Mouse (Mus musculus) stomach, embryonic 15.5 days (tissue): Measurements from ENCODE around the gene Tmprss12. TPM values are rescaled to one million over a fixed set of nuclear protein-coding genes. Genes with fewer than 3 reads are reported as not detected.
"Not testable (repeated sequence)": the region's sequence is repeated elsewhere in the genome, so short reads cannot be mapped to it uniquely, and the experiment has no call there.

Experiments
- ATAC-seq: fragments of 200-750 bp; cut with Nextera tagmentation; 2 replicates; pipeline ENCODE4 v1.8.0; 2017; ENCODE audit warnings: low read depth, moderate number of reproducible peaks, moderate TSS enrichment; ENCODE audit not compliant: insufficient read depth, low FRiP score
- H3K27ac ChIP-seq: fragments of 300-500 bp; sonication (generic); 2 replicates; pipeline ENCODE4 v1.5.1; 2015; ENCODE audit warnings: mild to moderate bottlenecking, inconsistent platforms
- H3K27me3 ChIP-seq: fragments of 300-500 bp; sonication (generic); replicated peaks from 2 replicates; pipeline ENCODE4 v1.6.1; 2015; ENCODE audit warnings: inconsistent platforms
- H3K36me3 ChIP-seq: fragments of 300-500 bp; sonication (generic); 2 replicates; pipeline ENCODE4 v1.6.1; 2015; ENCODE audit warnings: inconsistent platforms
- H3K4me1 ChIP-seq: fragments of 300-500 bp; sonication (generic); 2 replicates; pipeline ENCODE4 v1.6.1; 2015; ENCODE audit warnings: inconsistent platforms
- H3K4me2 ChIP-seq: fragments of 300-500 bp; sonication (generic); 2 replicates; pipeline ENCODE4 v1.6.1; 2015; ENCODE audit warnings: mild to moderate bottlenecking, inconsistent platforms
- H3K4me3 ChIP-seq: fragments of 300-500 bp; sonication (generic); replicated peaks from 2 replicates; pipeline ENCODE4 v1.5.1; 2015; ENCODE audit warnings: inconsistent platforms
- H3K9ac ChIP-seq: fragments of 300-500 bp; sonication (generic); 2 replicates; pipeline ENCODE4 v1.6.1; 2015; ENCODE audit warnings: inconsistent platforms
- H3K9me3 ChIP-seq: fragments of 300-500 bp; sonication (generic); 2 replicates; pipeline ENCODE4 v1.6.1; 2016; ENCODE audit warnings: inconsistent platforms
- WGBS: fragments of 180-500 bp; shearing (Covaris S2); methylation state at CpG from one replicate; pipeline ENCODE4 v1.1.7; 2015; 5-methylcytosine and 5-hydroxymethylcytosine counted together
- polyA plus RNA-seq: library from polyadenylated mRNA; unstranded; fragments of >200 nt; fragmentation: Nextera tagmentation; extraction: Ambion mirVana; gene quantifications from 2 replicates; pipeline ENCODE4 v1.2.1, GENCODE M21; 2015

The Tmprss12 gene
- polyA plus RNA-seq, 1 experiment from 2014 or later: 0.28 TPM

- Histone ChIP-seq H3K36me3 (no peaks in the 10 kb centered on the region), H3K27me3 (no peaks in the 10 kb centered on the region), H3K9me3 (no peaks in the 10 kb centered on the region), H3K27ac (no peak overlapping the region), H3K4me1 (no peaks in the 10 kb centered on the region), H3K4me3 (no peak overlapping the region), H3K4me2 (no peak overlapping the region), H3K9ac (no peak overlapping the region)
- 61% methylated on average over 2 of the region's 2 CpGs for WGBS
- no peak for ATAC-seq
These were observed 31.7 kb downstream of the Tmprss12 start for GRCm38 (mm10) chr15:100312346-100312745.

GRCm38 (mm10) chr15:100314448-100315145, 34.0 kb downstream of the Tmprss12 start:
- no peaks in the 10 kb centered on the region for H3K27me3 ChIP-seq
- H3K4me1 ChIP-seq: no peaks in the 10 kb centered on the region
- no peak overlapping the region for H3K9ac ChIP-seq
- no peak overlapping the region for H3K4me2 ChIP-seq
- no peak overlapping the region for H3K27ac ChIP-seq
- no peak overlapping the region for H3K4me3 ChIP-seq
- no peaks in the 10 kb centered on the region for H3K9me3 ChIP-seq
- 92% methylated on average over 5 of the region's 5 CpGs for WGBS
- ATAC-seq: no peak
- no peaks in the 10 kb centered on the region for H3K36me3 ChIP-seq

GRCm38 (mm10) chr15:100318014-100318671, 37.5 kb downstream of the Tmprss12 start:
- 26% methylated on average over 4 of the region's 4 CpGs for WGBS
- H3K9me3 ChIP-seq, H3K4me1 ChIP-seq, H3K4me3 ChIP-seq, H3K27ac ChIP-seq, ATAC-seq, H3K36me3 ChIP-seq, H3K4me2 ChIP-seq, H3K9ac ChIP-seq, H3K27me3 ChIP-seq: not testable (repeated sequence)

GRCm38 (mm10) chr15:100319884-100320283, 39.2 kb downstream of the Tmprss12 start:
- H3K9me3 ChIP-seq: no peaks in the 10 kb centered on the region
- H3K4me1 ChIP-seq: no peaks in the 10 kb centered on the region
- no peak overlapping the region for H3K4me2 ChIP-seq
- H3K27ac ChIP-seq: no peak overlapping the region
- no peaks in the 10 kb centered on the region for H3K36me3 ChIP-seq
- WGBS: 87% methylated on average over 1 of the region's 1 CpGs
- no peak overlapping the region for H3K4me3 ChIP-seq
- no peak for ATAC-seq
- no peak overlapping the region for H3K9ac ChIP-seq
- no peaks in the 10 kb centered on the region for H3K27me3 ChIP-seq

- ATAC-seq: no peak
- no peaks in the 10 kb centered on the region for H3K4me1 ChIP-seq
- H3K27me3 ChIP-seq: no peaks in the 10 kb centered on the region
- no peaks in the 10 kb centered on the region for H3K9me3 ChIP-seq
- H3K4me3 ChIP-seq: no peak overlapping the region
- no peak overlapping the region for H3K9ac ChIP-seq
- WGBS: 48% methylated on average over 9 of the region's 9 CpGs
- no peak overlapping the region for H3K4me2 ChIP-seq
- H3K36me3 ChIP-seq: no peaks in the 10 kb centered on the region
- H3K27ac ChIP-seq: no peak overlapping the region
These were observed 39.8 kb downstream of the Tmprss12 start for GRCm38 (mm10) chr15:100320295-100320905.

- Histone ChIP-seq H3K27me3 (no peaks in the 10 kb centered on the region), H3K9me3 (no peaks in the 10 kb centered on the region), H3K4me1 (no peaks in the 10 kb centered on the region), H3K9ac (no peak overlapping the region), H3K4me2 (no peak overlapping the region), H3K27ac (no peak overlapping the region), H3K4me3 (no peak overlapping the region), H3K36me3 (no peaks in the 10 kb centered on the region)
- WGBS: 50% methylated on average over 5 of the region's 5 CpGs
- ATAC-seq: no peak
These were observed 40.5 kb downstream of the Tmprss12 start for GRCm38 (mm10) chr15:100321134-100321533.

- H3K27me3 ChIP-seq: no peaks in the 10 kb centered on the region
- no peak overlapping the region for H3K4me3 ChIP-seq
- 72% methylated on average over 12 of the region's 12 CpGs for WGBS
- H3K36me3 ChIP-seq: no peaks in the 10 kb centered on the region
- no peak overlapping the region for H3K4me2 ChIP-seq
- no peak for ATAC-seq
- H3K27ac ChIP-seq: no peak overlapping the region
- H3K9me3 ChIP-seq: no peaks in the 10 kb centered on the region
- no peak overlapping the region for H3K9ac ChIP-seq
- no peaks in the 10 kb centered on the region for H3K4me1 ChIP-seq
These were observed 43.5 kb downstream of the Tmprss12 start for GRCm38 (mm10) chr15:100324021-100324591.

- Histone ChIP-seq H3K27ac (no peak overlapping the region; the same call in 1 of the 2 replicates), H3K9me3 (no peaks in the 10 kb centered on the region), H3K4me1 (no peaks in the 10 kb centered on the region), H3K36me3 (no peaks in the 10 kb centered on the region), H3K9ac (no peak overlapping the region), H3K4me2 (no peak overlapping the region), H3K4me3 (no peak overlapping the region), H3K27me3 (no peaks in the 10 kb centered on the region)
- no peak for ATAC-seq
- 82% methylated on average over 3 of the region's 3 CpGs for WGBS
These were observed 44.6 kb downstream of the Tmprss12 start for GRCm38 (mm10) chr15:100325235-100325634.

- not testable (repeated sequence) for H3K9me3 ChIP-seq, H3K27me3 ChIP-seq, H3K27ac ChIP-seq, H3K4me3 ChIP-seq, H3K4me1 ChIP-seq, H3K9ac ChIP-seq, ATAC-seq, H3K4me2 ChIP-seq, H3K36me3 ChIP-seq
- WGBS: 71% methylated on average over 4 of the region's 4 CpGs
These were observed 47.5 kb downstream of the Tmprss12 start for GRCm38 (mm10) chr15:100328089-100328488.

GRCm38 (mm10) chr15:100329336-100329735, 48.7 kb downstream of the Tmprss12 start:
- not testable (repeated sequence) for ATAC-seq, H3K4me3 ChIP-seq, H3K9ac ChIP-seq, H3K27me3 ChIP-seq, H3K4me2 ChIP-seq, H3K4me1 ChIP-seq, H3K27ac ChIP-seq, H3K9me3 ChIP-seq, H3K36me3 ChIP-seq
- WGBS: 62% methylated on average over 10 of the region's 10 CpGs

GRCm38 (mm10) chr15:100330739-100331138, 50.1 kb downstream of the Tmprss12 start:
- Histone ChIP-seq H3K27me3 (no peaks in the 10 kb centered on the region), H3K4me3 (no peak overlapping the region), H3K27ac (no peak overlapping the region), H3K4me1 (no peaks in the 10 kb centered on the region), H3K9ac (no peak overlapping the region), H3K36me3 (no peaks in the 10 kb centered on the region), H3K9me3 (no peaks in the 10 kb centered on the region), H3K4me2 (no peak overlapping the region)
- WGBS: 72% methylated on average over 7 of the region's 7 CpGs
- no peak for ATAC-seq
